Mouse (Mus musculus): ENCODE data around the gene Zmpste24.

GRCm38 (mm10) chr4:121040323-121040722, 57.7 kb downstream of the Zmpste24 start:
- no peak for TF ChIP-seq CTCF (IDR thresholded peaks at IDR 0.05; ENCODE audit: extremely low read depth, insufficient read length, insufficient replicate concordance, low read depth, low read length)
- TF ChIP-seq POLR2A (IDR thresholded peaks at IDR 0.05; ENCODE audit: low read depth, low read length), result no peak

Measured in small intestine, adult 2 months (tissue).